Mouse (Mus musculus): ENCODE measurements around the gene Crb1.
"Not testable (repeated sequence)": the region's sequence is repeated elsewhere in the genome, so short reads cannot be mapped to it uniquely, and the experiment has no call there.

Crb1 gene

DNA sequence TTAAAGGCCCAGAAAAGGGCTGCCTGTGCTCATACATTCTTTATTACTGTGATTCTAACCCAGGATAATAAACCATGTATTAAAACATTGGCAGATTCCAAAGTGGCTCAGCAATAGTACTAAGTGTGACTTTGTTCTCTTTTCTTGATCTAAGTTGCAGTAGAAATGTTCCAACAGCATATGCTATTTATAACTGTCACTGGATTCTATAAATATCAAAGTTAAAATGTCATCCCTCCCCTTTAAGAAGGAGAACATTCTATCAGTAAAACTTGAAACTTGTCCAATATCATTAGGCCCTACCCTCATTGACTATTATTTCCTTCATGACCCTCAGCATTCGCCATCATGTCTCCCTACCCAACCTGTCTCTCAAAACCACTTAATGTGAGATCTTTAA is 48.1 kb downstream of the Crb1 start:
- DNase-seq (ENCODE audit: extremely low spot score): no peak

GRCm38 (mm10) chr1:139328286-139328685 is 48.6 kb downstream of the Crb1 start:
- DNase-seq (ENCODE audit: extremely low spot score): no peak

DNA sequence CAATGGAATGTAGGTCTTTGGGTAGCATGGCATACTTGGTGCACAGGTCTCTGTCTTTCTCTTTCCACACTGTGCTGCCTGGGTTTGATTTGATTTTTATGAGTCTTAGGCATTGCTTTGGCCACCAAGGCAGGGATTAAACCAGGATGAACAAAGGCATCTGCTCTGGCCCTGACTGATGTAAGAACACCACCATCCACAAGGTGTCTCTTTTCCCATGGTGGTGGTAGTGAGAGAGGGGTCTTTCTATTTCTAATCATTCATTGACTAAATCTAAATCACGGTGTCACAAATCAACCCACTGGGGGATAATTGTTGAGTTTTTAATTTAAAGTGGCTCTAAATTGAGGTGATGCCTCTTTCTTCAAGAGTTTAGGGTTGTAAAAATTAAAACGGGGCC is 51.5 kb downstream of the Crb1 start:
- no peak for DNase-seq (ENCODE audit: extremely low spot score)

DNA sequence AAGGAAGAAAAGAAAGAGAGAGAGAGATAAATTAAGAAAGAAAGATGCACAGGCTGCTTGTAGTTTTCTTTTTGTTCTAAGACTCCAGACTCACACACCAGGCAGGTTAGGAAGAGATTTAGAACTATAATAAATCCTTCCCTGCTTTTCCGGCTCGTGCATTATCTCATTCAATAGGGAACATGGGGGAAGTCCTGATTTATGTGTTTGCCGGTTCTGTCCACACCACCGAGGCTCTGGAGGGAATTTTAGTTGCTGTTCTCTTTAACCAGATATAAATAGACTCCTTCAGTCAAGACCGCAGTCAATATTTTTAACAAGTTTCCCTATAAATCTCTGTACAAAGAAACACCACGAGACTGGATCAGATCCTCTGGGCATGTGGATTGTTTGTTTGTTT is 57.1 kb downstream of the Crb1 start:
- no peak for DNase-seq (ENCODE audit: extremely low spot score)

GRCm38 (mm10) chr1:139314297-139314874 is 62.5 kb downstream of the Crb1 start:
- DNase-seq (ENCODE audit: extremely low spot score): no peak

GRCm38 (mm10) chr1:139308915-139309314 is 68.0 kb downstream of the Crb1 start:
- no peak for DNase-seq (ENCODE audit: extremely low spot score)

- not testable (repeated sequence) for DNase-seq (ENCODE audit: extremely low spot score)
These were observed 74.4 kb downstream of the Crb1 start for GRCm38 (mm10) chr1:139302519-139302918.

DNA sequence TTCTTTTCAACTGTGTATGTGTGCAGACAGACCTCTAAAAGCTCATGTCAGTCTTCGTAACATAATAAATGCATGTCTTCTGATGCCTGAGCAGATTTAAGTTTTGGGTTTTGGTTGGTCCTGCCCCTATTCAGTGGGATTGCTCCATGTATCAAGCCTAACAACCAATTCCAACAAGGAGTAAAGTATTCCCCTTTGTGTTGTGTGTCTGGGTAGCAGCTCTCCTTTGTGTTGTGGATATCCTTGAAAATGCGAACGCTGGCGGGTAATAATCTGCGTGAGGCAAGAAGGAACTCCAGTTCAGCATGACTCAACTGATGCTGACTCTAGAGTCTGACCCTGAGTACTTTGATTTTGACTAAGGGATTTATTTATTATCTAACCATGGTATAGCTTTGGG is 75.1 kb downstream of the Crb1 start:
- DNase-seq (ENCODE audit: extremely low spot score): no peak

DNA sequence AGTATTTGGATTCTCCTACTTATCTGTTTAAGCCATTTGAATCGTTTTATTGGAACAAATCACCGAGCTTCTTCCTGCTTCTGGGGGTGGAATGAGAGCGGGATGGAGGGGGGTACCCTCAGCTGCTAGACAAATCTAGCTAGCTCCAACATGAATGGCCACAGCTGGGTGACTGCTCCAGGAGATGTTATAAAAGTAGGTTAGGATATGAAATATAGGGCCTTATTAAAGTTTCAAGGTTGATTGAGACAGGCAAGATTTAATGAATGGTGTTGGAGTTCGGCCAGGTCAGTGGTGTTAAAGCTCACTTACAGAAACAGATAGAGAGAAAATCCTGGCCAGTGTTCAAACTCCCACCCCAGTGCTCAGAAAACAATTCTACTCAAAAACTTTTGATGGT is 84.9 kb downstream of the Crb1 start:
- DNase-seq (ENCODE audit: extremely low spot score): no peak

DNA sequence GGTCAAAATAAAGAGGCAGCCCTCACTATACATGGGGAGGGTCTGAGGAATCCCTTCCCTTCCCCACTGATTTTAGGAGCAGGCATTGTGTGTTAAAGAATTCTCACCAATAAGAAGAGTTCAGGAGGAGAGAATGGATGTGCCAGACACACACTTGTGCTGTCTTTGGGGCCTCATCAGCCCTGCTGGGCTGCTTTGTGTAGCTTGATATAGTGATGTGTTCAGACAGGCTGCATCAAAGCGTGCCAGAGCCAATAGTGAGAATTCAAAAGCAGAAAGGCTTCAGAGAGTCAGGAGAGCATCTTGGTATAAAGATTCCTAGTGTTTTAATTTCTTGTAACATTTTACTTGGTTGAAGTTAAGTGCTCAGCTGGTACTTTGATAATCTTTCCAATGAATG is 85.3 kb downstream of the Crb1 start:
- DNase-seq (ENCODE audit: extremely low spot score): peak; percentile 15

DNA sequence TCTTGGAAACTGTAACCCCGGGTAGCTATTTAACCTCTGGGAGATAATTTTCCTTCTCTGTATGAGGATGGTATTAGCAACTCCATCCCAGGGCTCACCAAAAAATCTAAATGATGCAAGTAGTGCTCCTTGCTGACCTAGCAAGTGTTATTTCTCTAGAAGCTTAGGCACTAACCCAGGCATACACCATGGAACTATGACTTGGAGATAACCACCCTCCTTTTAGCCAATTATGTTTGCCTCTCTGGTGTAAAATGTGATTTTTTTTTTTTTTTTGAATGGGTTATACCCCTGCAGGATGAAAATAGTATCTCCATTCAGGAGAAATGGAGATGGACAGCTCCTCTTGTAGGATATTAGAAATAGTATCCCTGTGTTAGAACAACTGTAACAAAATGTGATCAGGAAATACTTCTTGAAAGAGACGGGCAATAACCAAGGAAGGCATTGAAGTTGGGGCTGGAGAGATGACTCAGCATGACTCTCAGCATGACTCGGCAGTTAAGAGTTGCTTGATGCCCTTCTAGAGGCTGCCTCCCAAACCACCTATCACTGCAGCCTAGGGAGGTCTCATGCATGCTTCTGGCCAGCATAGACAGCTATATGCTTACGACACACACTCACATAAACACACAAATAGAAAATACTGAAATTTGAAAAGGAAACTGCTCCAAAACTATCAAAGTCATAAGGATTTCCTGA is 100.1 kb downstream of the Crb1 start:
- no peak for DNase-seq (ENCODE audit: extremely low spot score)

DNA sequence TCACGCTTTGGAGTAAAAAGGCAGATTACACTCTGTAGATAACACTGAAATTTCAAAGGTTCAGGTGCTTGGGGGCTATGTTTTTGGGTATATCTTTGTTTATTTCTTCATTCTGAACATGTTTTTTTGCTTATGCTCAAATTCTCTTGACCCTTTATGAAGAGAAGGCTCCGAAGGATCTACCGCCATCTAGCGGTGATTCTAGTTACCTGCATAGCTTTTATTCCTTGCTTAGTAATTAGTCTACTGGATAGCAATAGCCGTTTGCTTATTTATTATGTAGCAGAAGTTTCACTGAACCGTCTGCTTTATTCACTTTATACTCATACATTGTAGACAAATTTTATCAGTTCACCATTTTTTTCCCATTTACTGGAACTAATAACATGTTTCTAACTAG is 109.1 kb downstream of the Crb1 start:
- DNase-seq (ENCODE audit: extremely low spot score): peak; percentile 39

- no peak for DNase-seq (ENCODE audit: extremely low spot score)
These were observed 112.7 kb downstream of the Crb1 start for GRCm38 (mm10) chr1:139264245-139264644.

DNA sequence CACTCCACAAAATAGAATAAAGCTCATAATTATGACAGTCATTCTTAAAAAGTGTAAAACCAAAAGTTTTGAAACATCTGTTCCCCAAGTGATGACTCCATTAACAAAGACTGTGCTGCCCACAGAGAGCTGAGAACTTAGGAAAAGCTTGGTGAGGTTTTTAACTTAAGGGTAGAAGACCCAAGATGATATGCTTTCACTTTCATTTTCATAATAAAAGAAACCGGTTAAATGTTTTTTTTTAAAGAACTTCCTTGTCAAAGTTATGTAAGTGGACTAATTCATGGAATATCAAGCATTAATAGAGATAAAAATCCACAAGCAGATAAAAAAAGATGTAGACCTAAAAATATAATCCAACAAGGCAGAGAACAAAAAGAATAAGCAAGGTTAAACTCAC is 113.7 kb downstream of the Crb1 start:
- no peak for DNase-seq (ENCODE audit: extremely low spot score)

- DNase-seq (ENCODE audit: extremely low spot score): no peak
These were observed 121.3 kb downstream of the Crb1 start for GRCm38 (mm10) chr1:139255581-139255980.

DNA sequence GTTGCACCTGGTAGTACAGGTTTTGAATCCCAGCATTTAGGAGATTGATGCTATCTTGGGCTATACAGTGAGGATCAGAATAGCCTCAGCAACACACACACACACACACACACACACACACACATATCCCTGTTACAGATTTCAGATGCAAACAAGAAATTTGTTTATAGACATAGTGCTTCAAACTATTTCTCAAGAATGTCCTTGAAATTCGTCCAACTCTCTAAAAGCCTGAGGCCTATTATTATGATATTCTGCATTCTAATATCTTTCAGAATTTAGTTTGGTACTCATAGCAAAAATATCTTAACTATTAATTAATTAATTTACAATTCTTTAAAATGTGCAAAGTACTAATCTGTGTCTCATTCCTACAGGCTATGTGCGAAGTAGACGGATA is 124.9 kb downstream of the Crb1 start:
- no peak for DNase-seq (ENCODE audit: extremely low spot score)

GRCm38 (mm10) chr1:139249159-139249558 is 127.7 kb downstream of the Crb1 start:
- DNase-seq (ENCODE audit: extremely low spot score): no peak

DNA sequence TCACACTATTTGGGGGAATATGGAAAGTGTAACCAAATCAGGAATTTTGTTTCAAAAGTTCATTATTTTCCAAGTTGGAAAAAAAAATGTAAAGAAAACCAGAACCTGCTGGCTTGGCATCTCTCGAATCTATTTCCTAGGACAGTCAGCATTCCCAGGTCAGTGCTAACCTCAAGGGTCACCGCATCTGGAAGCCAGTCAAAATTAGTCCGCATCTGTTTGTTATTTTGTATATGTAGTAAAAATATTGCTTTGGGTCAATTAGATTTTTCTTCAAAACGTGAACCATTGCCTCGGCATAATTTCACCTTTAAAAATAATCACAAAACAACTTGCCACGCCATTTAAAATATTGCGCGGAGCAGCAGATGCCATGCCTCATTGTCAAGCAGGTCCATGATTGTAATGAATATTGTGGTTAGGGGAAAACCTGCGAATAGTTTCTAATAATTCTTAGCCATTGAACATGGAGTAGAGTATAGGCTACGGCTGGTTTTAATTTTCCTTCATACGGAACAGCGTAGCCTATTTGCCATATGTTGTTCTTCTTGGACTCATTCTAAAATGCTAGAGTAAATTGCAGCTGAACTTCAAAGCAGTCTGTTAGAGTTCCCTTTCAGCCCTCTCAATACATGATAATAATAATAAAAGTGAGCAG is 130.0 kb downstream of the Crb1 start:
- DNase-seq (ENCODE audit: extremely low spot score): no peak

GRCm38 (mm10) chr1:139236794-139237193 is 140.1 kb downstream of the Crb1 start:
- no peak for DNase-seq (ENCODE audit: extremely low spot score)

DNA sequence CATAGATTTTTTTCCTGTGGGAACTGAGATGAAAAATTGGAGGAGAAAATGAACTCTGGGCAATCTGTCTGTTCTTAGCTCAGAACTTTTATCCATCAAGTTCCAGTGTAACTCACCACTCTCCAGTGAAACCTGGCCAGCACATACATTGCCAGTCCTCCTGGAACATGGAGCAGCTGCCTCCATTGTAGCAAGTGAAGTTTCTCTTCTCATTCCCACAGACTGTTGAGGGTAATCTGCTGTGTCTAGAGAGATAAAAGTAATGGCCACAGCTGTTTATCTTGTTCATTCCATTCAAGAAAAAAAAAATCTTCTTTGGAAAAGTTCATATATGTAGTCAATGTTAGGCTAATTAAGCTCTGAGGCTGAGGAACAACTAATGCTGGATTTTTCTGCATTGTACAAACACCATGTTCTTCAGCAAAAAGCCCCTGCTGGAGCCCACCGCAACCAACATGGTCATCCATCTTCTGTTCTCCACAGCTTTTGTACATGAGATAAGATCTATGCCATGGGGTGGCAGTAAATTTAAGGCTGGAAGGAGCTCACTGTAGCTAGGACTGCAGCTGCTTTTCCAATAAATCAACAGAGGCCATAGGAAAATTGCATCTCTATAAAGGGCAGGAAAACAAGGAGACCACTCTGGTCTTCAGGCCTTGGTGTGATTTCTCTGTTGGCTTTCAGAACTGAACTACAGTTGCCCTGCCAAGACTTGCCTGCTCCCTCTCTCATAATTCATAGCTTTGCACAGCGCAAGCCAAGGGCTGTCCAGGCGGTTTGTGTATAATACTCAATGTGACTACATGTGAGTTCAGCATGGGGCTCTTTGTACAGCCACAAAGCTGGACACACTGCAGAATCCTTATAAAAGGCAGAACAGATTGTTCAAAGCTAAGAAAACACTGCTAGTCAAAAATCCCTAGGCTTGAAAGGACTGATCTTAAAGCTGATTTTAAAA is 142.0 kb downstream of the Crb1 start:
- DNase-seq (ENCODE audit: extremely low spot score): no peak

GRCm38 (mm10) chr1:139232636-139233035 is 144.3 kb downstream of the Crb1 start:
- DNase-seq (ENCODE audit: extremely low spot score): no peak

DNA sequence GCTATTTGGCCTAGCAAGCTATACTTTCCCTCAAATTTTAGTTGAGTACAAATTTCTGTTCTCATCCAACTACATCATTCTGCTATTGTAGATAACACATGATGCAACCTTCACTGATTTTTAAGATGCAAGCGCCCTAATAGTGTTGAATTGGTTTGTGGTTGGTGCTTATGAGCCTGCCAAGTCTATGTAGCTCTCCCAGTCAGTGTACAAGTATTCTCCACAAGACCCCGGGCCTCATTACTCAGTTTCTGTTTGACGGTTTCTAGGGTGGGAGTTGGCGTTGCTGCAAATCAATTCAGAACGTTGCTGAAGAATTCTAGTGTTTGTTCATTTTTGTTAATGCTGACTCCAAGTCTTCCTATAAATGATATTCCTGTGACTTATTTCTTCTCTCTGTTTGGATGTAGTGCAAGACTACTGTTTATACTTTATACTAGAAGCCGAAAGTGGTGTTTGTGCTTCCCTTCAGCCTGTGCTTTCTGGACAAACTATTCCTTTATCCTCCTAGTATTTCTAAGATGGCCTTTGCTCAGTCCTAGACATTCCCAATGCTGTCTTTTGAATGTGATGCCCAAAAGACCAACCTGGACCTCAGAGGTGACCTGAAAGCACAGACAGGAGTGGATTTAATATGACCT is 152.5 kb downstream of the Crb1 start:
- no peak for DNase-seq (ENCODE audit: extremely low spot score)

Measured in embryo, embryonic 9.5 days (tissue).